Mouse (Mus musculus) megakaryocyte, embryonic 14.5 days (primary cell): ENCODE measurements around the gene Fggy.

ENCODE experiments used
- FLI1 ChIP-seq: IDR thresholded peaks from 2 replicates; pipeline ENCODE4 v1.6.1; 2012; ENCODE audit warnings: low read length, inconsistent platforms, mixed read lengths
- GATA1 ChIP-seq: IDR thresholded peaks from 3 replicates; pipeline ENCODE4 v1.6.1; 2012; ENCODE audit warnings: mixed read lengths, low read length, inconsistent platforms, borderline replicate concordance

GRCm38 (mm10) chr4:95777839-95778238, 220.5 kb downstream of the Fggy start:
- no peak for TF ChIP-seq GATA1
- TF ChIP-seq FLI1, result no peak
